Mouse (Mus musculus) spleen, adult 18-20 months (tissue): Measurements from ENCODE around the gene Tmem132d.

ENCODE experiments used
- DNase-seq, 2 experiments: peaks; one replicate each; pipeline ENCODE4 v3.0.0; 2022; ENCODE audit warnings: mixed read lengths in 2 of 2

Gene Tmem132d

GRCm38 (mm10) chr5:128432916-128433315, at the start of gene Tmem132d:
TSS of gene Tmem132d (minus strand) at chr5:128433077.
- no peak for DNase-seq

DNA sequence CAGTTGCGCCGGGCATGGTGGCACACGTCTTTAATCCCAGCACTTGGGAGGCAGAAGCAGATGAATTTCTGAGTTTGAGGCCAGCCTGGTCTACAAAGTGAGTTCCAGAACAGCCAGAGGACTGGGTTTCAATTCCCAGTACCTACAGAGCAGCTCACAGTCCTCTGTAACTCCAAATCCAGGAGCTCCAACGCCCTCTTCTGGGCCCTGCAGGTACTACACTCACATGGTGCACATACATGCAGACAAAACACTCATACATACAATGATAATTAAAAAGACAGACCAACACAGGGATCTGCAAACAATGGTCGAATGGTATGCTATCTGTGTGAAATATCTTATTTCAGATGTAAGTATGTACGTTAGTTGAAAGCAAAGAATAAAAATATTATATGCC, 47.9 kb upstream of the Tmem132d start:
- DNase-seq = no peak

DNA sequence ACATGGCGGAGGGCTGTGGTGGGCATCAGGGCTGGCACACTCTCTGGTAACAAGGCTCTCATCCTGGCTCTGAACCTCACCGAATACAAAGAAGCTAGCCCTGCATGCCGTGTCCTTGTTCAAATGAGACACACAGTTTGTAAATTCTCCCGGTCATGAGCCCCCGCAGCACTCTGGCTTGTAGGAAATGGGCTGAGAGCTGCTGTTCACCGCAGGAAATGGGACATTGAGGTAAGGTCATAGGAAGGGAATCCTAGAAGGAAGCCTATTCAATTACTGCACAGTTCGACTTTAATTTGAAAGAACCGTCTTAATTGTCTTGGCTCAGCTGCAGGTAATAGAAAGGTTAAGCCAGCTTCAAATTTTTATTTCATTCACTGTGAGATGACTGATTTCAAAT, 42.5 kb upstream of the Tmem132d start:
- DNase-seq = no peak

GRCm38 (mm10) chr5:128469812-128470211, 36.9 kb upstream of the Tmem132d start:
- no peak for DNase-seq

- DNase-seq = no peak
These were observed 31.6 kb upstream of the Tmem132d start for GRCm38 (mm10) chr5:128464514-128464913.

GRCm38 (mm10) chr5:128460605-128461004, 27.7 kb upstream of the Tmem132d start:
- DNase-seq = no peak

- no peak for DNase-seq
These were observed 22.9 kb upstream of the Tmem132d start for GRCm38 (mm10) chr5:128455732-128456131.

- no peak for DNase-seq
These were observed 19.3 kb upstream of the Tmem132d start for GRCm38 (mm10) chr5:128452196-128452595.

- DNase-seq = no peak
These were observed 17.9 kb upstream of the Tmem132d start for GRCm38 (mm10) chr5:128450808-128451207.

GRCm38 (mm10) chr5:128444876-128445275, 12.0 kb upstream of the Tmem132d start:
- no peak for DNase-seq

- DNase-seq = no peak
These were observed 11.0 kb upstream of the Tmem132d start for GRCm38 (mm10) chr5:128443848-128444247.

DNA sequence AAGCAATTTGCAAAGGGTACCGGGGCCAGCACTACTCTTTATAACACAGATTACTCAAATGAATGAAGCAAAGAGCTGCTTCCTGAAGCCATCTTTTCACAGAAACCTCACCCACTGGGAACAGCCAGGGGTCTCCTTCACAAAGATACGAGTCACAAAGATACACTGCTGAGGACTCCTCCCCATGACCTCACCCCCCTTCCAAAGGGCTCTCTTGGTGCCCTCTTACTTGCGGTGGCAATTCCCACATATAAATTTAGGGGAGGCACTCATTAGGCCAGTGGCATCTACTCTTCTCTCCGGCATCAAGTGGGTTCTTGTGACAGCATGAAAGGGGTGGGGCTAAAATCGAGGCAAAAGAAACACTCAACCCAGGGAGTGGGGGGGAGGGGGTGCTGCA, 8.2 kb upstream of the Tmem132d start:
- DNase-seq = no peak

DNA sequence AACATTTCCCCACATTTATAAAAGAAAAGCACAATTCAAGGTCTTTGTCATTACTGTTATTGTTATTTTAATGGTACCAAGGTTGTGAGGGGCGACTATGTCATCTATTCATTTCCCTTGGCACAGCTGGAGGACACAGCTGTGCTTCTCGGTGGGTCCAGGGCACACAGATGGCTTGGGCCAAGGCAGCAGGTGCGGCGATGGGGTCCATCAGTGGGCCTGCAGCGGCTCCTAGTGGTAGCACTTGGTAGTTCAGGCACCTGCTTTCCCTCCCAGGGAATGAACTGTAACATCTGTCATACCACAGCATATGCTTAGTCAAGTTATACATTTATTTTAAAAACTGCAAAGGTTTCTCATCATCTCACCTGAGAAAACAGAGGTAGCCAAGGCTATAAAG, 7.0 kb upstream of the Tmem132d start:
- DNase-seq = peak in 1 of 2 experiments; percentile 32

DNA sequence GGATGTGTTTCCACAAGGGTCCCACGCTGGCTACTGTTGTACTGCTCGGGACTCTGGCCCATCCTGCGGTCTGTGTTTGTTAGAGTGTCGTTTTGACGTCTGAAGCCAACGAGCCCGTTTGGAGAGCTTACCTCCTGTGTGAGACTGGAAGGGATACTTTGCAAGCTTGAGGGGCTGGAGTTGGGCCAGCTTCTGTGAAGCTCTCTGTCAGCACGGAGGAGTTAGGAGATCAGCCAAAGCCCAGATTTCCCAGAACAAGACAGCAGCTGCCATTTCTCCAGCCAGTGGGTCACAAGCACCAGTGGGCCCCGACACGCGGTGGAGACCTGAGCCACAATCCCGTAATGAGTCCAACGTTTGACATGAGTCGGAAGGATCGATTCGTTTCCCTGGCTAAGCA, 5.2 kb upstream of the Tmem132d start:
- no peak for DNase-seq

DNA sequence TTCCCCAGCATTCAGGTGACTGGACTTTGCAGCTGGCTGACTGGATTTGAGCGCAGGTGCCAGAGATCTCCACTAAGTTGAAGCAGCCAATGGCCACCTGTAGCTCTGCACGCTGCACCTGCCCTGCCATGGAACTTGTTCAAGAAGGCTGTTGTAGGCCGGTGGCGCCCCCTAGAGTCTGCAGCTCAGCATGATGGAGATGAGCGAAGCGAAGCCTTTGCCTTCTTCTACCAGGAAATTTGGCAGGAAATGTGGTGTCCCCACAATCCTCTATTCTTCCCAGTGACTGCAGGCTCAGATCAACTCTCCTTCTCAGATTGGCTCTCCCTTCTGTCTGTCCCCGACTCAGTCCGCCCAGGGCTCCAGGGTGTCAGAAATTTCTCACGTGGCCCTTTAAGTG, 4.0 kb upstream of the Tmem132d start:
- DNase-seq = no peak

GRCm38 (mm10) chr5:128435683-128436082, 2.8 kb upstream of the Tmem132d start:
- DNase-seq = no peak

DNA sequence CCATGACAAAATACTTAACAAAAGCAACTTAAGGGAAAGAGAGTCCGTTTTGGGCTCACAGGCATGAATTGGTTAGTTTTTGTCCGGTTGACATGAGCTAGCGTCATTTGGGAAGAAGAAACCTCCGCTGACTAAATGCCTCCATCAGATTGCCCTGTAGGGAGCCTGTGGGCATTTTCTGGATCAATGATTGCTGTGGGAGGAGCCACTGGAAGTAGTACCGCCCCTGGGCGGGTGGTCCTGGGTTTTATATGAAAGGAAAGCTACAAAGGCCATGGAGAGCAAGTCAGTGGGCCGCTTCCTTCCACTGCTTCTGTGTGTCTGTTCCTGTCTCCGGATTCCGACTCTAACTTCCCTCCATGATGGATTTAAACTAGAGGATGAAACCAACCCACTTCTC, 909 bp upstream of the Tmem132d start:
- DNase-seq = no peak

DNA sequence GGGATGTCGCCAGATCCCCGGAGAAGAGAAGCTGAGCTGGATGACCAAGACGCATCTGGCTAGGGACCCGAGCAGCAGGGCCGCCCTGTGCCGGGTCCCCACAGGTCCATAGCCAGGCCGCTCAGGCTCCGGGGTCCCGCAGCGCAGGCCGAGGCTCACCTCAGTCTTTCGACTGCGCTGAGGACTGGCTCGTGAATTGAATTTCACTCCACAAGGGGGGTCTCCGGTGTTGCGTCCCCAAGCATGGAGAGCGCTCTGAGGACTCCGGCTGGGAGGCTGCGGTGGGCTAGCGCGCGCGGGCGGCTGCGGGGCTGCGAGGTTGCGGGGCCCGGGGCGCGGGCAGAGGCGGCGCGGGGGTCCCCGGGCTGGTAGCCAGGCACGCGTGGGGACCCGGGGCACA, 455 bp downstream of the Tmem132d start:
- DNase-seq = no peak

- no peak for DNase-seq
These were observed 8.2 kb downstream of the Tmem132d start for GRCm38 (mm10) chr5:128424636-128425035.

DNA sequence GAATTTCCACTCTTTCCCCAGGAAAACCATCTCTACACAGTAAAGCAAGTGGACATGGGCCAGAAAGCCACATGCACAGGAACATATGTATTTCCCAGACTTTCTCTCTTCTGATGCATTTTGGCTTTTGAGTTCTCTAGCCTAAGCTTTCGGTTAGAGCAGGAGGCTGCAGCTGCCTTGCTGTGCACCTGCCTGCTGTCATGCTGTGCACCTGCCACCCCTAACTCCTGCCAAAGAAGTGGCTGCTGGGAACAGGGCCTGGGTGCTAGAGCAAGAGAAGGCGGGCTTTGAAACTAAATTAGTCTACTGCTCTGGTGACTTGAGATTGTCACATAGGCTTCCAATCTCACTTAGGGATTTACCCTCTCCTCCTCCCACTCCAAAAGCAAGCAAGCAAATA, 8.7 kb downstream of the Tmem132d start:
- DNase-seq = no peak

- no peak for DNase-seq
These were observed 10.8 kb downstream of the Tmem132d start for GRCm38 (mm10) chr5:128422090-128422489.

DNA sequence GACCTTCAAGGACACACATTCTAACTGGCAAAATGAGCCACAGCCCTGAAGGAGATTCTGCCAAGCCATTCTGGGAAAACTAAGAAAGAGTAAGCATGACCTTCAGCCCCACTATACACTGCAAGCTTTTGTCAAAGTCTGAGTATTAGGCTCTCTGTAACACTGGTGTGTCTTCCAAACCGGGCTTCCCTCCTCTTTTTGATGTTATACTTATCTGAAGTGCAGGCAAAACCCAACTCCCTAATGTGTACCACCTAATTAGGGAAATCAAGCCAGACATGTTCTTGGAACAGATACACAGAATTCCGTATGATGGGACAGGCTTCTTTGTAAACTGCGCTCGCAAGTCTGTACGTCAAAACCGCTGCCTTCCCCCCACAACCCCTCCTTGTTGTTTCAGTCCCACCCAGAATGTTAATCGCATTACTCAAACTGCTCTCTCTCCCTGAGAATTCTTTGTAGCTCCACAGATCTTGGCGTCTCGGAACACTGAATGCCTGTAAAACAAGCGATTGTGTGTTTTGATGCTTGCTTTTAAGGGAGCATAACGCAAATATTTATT, 14.6 kb downstream of the Tmem132d start:
- DNase-seq = no peak

DNA sequence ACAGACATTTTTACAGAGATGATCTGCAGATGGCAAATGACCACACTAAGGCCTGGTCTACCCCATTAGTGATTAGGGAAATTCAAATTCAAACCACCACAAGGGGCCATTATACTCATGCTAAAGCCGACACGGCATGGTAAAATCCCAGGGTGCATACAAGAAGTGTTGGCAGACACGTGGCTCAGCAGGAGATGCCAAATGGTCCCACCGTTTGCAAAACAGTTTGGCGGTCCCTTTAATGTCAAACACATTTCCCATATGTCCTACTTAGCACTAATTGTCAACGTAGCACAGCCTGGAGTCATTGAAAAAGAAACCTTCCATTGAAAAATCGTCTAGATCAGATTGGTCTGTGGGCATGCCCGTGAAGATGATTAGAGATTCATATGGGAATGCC, 18.8 kb downstream of the Tmem132d start:
- DNase-seq = no peak

- DNase-seq = no peak
These were observed 20.6 kb downstream of the Tmem132d start for GRCm38 (mm10) chr5:128412306-128412705.

GRCm38 (mm10) chr5:128407546-128407945, 25.3 kb downstream of the Tmem132d start:
- DNase-seq = no peak

DNA sequence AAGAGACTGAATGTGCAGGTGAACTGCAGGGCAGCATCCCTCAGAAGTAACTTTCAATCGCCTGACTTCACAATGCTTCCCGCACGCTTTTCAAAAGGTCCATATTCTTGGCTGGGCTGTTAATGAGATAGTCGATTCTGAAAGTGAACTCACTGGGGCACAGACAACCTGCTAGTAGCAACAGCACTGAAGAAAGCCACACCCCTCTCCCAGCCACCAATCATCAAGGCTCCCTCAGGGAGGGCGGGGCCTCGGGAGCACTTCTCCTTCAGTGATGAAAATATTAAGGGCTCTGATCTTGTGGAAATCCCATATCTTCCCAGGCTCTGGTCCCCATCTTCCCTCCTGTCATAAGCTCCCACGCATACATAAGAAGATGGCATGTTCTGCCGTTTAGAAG, 27.8 kb downstream of the Tmem132d start:
- no peak for DNase-seq
